In genomic region chr9:121869432-121869831, GRCm38 (mm10) we compare ENCODE assay signal across 28 mouse cellular contexts. TPM values are rescaled to one million over a fixed set of nuclear protein-coding genes. Genes with fewer than 3 reads are reported as not detected.
A peak's percentile ranks its signal among the peaks of the same experiment; 100 is the strongest.
DNase-seq lines count a peak whose midpoint lies in the region; ATAC-seq and TF ChIP-seq lines count a peak whose summit lies in the region.
"Had no signal": no experiment of that assay in that cellular context is flagged by ENCODE, and none has a peak within 500 bp of the region (broad histone marks: within the 10 kb centered on the region; RNA-seq: fewer than 3 reads in every experiment).

No protein-coding gene starts in this region.

- no peak for TF ChIP-seq CTCF in stomach, postnatal 0 days (IDR thresholded peaks at IDR 0.05; ENCODE audit: low read depth)

- H3K36me3 ChIP-seq in hindbrain, embryonic 13.5 days = no peaks in the 10 kb centered on the region
- no peaks in the 10 kb centered on the region for H3K36me3 ChIP-seq in hindbrain, embryonic 16.5 days (ENCODE audit: control insufficient read depth, insufficient read depth, low read length)
- H3K36me3 ChIP-seq in stomach, embryonic 15.5 days = no peaks in the 10 kb centered on the region
- no peaks in the 10 kb centered on the region for H3K36me3 ChIP-seq in stomach, postnatal 0 days (ENCODE audit: control insufficient read depth, insufficient read depth, low read length)
- H3K36me3 ChIP-seq: embryonic facial prominence, embryonic 13.5 days; embryonic facial prominence, embryonic 15.5 days; forebrain, embryonic 10.5 days had no signal

- no peak overlapping the region for H3K4me3 ChIP-seq in hindbrain, embryonic 13.5 days
- no peak overlapping the region for H3K4me3 ChIP-seq in hindbrain, embryonic 16.5 days (ENCODE audit: low read length)
- no peak overlapping the region for H3K4me3 ChIP-seq in stomach, embryonic 15.5 days (replicated peaks)
- no peak overlapping the region for H3K4me3 ChIP-seq in stomach, postnatal 0 days (ENCODE audit: low read depth, low read length)
- H3K4me3 ChIP-seq: embryonic facial prominence, embryonic 13.5 days; embryonic facial prominence, embryonic 15.5 days; erythroblast, embryonic 14.5 days; forebrain, embryonic 10.5 days had no signal

- H3K9ac ChIP-seq in hindbrain, embryonic 13.5 days = no peak overlapping the region
- no peak overlapping the region for H3K9ac ChIP-seq in hindbrain, embryonic 16.5 days (ENCODE audit: low read depth, low read length)
- no peak overlapping the region for H3K9ac ChIP-seq in stomach, embryonic 15.5 days
- H3K9ac ChIP-seq in stomach, postnatal 0 days (ENCODE audit: low read length) = no peak overlapping the region
- H3K9ac ChIP-seq: embryonic facial prominence, embryonic 13.5 days; embryonic facial prominence, embryonic 15.5 days had no signal

- 0 out of 2 replicates have a peak overlapping the region, but pooled peaks have one; percentile 45 for H3K27ac ChIP-seq in hindbrain, embryonic 13.5 days
- H3K27ac ChIP-seq in hindbrain, embryonic 16.5 days (ENCODE audit: low read depth, low read length) = no peak overlapping the region
- H3K27ac ChIP-seq in stomach, embryonic 15.5 days = peak overlapping the region; percentile 6; the same call in 1 of the 2 replicates
- no peak overlapping the region for H3K27ac ChIP-seq in stomach, postnatal 0 days (replicated peaks)
- H3K27ac ChIP-seq: embryonic facial prominence, embryonic 13.5 days; embryonic facial prominence, embryonic 15.5 days; forebrain, embryonic 10.5 days had no signal

- H3K4me1 ChIP-seq in hindbrain, embryonic 13.5 days (replicated peaks) = peaks cover 22% of the 10 kb centered on the region
- H3K4me1 ChIP-seq in hindbrain, embryonic 16.5 days (ENCODE audit: control insufficient read depth, insufficient read depth, low read depth, low read length) = no peaks in the 10 kb centered on the region
- H3K4me1 ChIP-seq in stomach, embryonic 15.5 days = peaks cover 16% of the 10 kb centered on the region; the same call in 1 of the 2 replicates
- no peaks in the 10 kb centered on the region for H3K4me1 ChIP-seq in stomach, postnatal 0 days (replicated peaks; ENCODE audit: control insufficient read depth, insufficient read depth)
- H3K4me1 ChIP-seq: embryonic facial prominence, embryonic 13.5 days; embryonic facial prominence, embryonic 15.5 days had no signal

- H3K27me3 ChIP-seq in hindbrain, embryonic 13.5 days = 0 out of 2 replicates have a peak, but pooled peaks cover 3% of the 10 kb centered on the region
- H3K27me3 ChIP-seq in hindbrain, embryonic 16.5 days (replicated peaks; ENCODE audit: control insufficient read depth, insufficient read depth, low read length) = no peaks in the 10 kb centered on the region
- no peaks in the 10 kb centered on the region for H3K27me3 ChIP-seq in stomach, embryonic 15.5 days (replicated peaks)
- H3K27me3 ChIP-seq in stomach, postnatal 0 days (ENCODE audit: control insufficient read depth, insufficient read depth, low read length) = no peaks in the 10 kb centered on the region
- H3K27me3 ChIP-seq: embryonic facial prominence, embryonic 13.5 days; embryonic facial prominence, embryonic 15.5 days had no signal

- peak; percentile 63 for DNase-seq in heart, adult 11 months
- no peak for DNase-seq in heart, postnatal 14 days
- no peak for DNase-seq in stomach, postnatal 0 days (ENCODE audit: low spot score)
- DNase-seq: adrenal gland, adult 2 months; adrenal gland, postnatal 10 days; adrenal gland, postnatal 25 days; cerebellum, adult 11 months; cerebellum, adult 18-20 months; cerebellum, adult 8-10 months; cerebellum, adult 9-11 months; cerebellum, postnatal 14 days; cerebellum, postnatal 36 days; embryo, embryonic 11 days had no signal

- whole genome bisulfite sequencing in hindbrain, embryonic 13.5 days = 87% methylated on average over 5 of the region's 5 CpGs
- WGBS in hindbrain, embryonic 16.5 days = 90% methylated on average over 5 of the region's 5 CpGs
- 77% methylated on average over 5 of the region's 5 CpGs for WGBS in stomach, embryonic 15.5 days
- 74% methylated on average over 5 of the region's 5 CpGs for WGBS in stomach, postnatal 0 days

- H3K9me3 ChIP-seq in hindbrain, embryonic 13.5 days = no peaks in the 10 kb centered on the region
- no peaks in the 10 kb centered on the region for H3K9me3 ChIP-seq in hindbrain, embryonic 16.5 days (ENCODE audit: control insufficient read depth, low read length)
- H3K9me3 ChIP-seq in stomach, embryonic 15.5 days = no peaks in the 10 kb centered on the region
- no peaks in the 10 kb centered on the region for H3K9me3 ChIP-seq in stomach, postnatal 0 days (ENCODE audit: control insufficient read depth, low read length)
- H3K9me3 ChIP-seq: embryonic facial prominence, embryonic 13.5 days; embryonic facial prominence, embryonic 15.5 days; forebrain, embryonic 10.5 days had no signal

- no peak for TF ChIP-seq EP300 in stomach, postnatal 0 days (optimal IDR thresholded peaks at IDR 0.05)

- no peak overlapping the region for H3K4me2 ChIP-seq in hindbrain, embryonic 13.5 days
- no peak overlapping the region for H3K4me2 ChIP-seq in hindbrain, embryonic 16.5 days (ENCODE audit: low read length)
- no peak overlapping the region for H3K4me2 ChIP-seq in stomach, embryonic 15.5 days
- H3K4me2 ChIP-seq in stomach, postnatal 0 days (replicated peaks; ENCODE audit: low read depth) = no peak overlapping the region
- H3K4me2 ChIP-seq: embryonic facial prominence, embryonic 13.5 days; embryonic facial prominence, embryonic 15.5 days had no signal

- intact Hi-C loops in heart, postnatal 14 days (cut with DNase I) = no loop called here

- ATAC-seq in hindbrain, embryonic 13.5 days (ENCODE audit: low FRiP score) = no peak
- no peak for ATAC-seq in hindbrain, embryonic 16.5 days
- ATAC-seq in stomach, embryonic 15.5 days (ENCODE audit: insufficient read depth, low FRiP score, low read depth) = no peak
- no peak for ATAC-seq in stomach, postnatal 0 days (ENCODE audit: low FRiP score, low TSS enrichment)
- ATAC-seq: forebrain, embryonic 14.5 days; forebrain, embryonic 16.5 days had no signal

RNA-seq across cellular contexts. Expression of gene Higd1a, which starts 11.3 kb away (rescaled TPM):
- total RNA-seq in heart, postnatal 14 days (2021) = 100 to 1,000 TPM; 203 to 224 TPM
- 144 and 145 TPM in 2 replicates for polyA plus RNA-seq in hindbrain, embryonic 13.5 days (2015; fragmentation: Nextera tagmentation; extraction: Ambion mirVana)
- polyA plus RNA-seq in hindbrain, embryonic 16.5 days (2015; fragmentation: Nextera tagmentation; extraction: Ambion mirVana) = 160 and 166 TPM in 2 replicates
- 241 and 244 TPM in 2 replicates for polyA plus RNA-seq in stomach, embryonic 15.5 days (2015; fragmentation: Nextera tagmentation; extraction: Ambion mirVana)
- polyA plus RNA-seq in stomach, postnatal 0 days (2015; fragmentation: Nextera tagmentation; extraction: Ambion mirVana) = 631 and 679 TPM in 2 replicates

RNA-seq across cellular contexts. Expression of gene Ackr2, which starts 28.7 kb away (rescaled TPM):
- 1 to 10 TPM; 2.0 to 3.4 TPM for total RNA-seq in heart, postnatal 14 days (2021)
- 2.1 and 2.5 TPM in 2 replicates for polyA plus RNA-seq in hindbrain, embryonic 13.5 days (2015; fragmentation: Nextera tagmentation; extraction: Ambion mirVana)
- polyA plus RNA-seq in hindbrain, embryonic 16.5 days (2015; fragmentation: Nextera tagmentation; extraction: Ambion mirVana) = 3.5 and 3.8 TPM in 2 replicates
- 0.45 and 0.48 TPM in 2 replicates for polyA plus RNA-seq in stomach, embryonic 15.5 days (2015; fragmentation: Nextera tagmentation; extraction: Ambion mirVana)
- 0.28 and 0.35 TPM in 2 replicates for polyA plus RNA-seq in stomach, postnatal 0 days (2015; fragmentation: Nextera tagmentation; extraction: Ambion mirVana)
- total RNA-seq: common myeloid progenitor, adult 5-6 weeks; MEL had no signal
- polyA plus RNA-seq: C2C12; embryonic facial prominence, embryonic 13.5 days; erythroblast, embryonic 14.5 days had no signal

RNA-seq across cellular contexts. Expression of gene Ccdc13, which starts 30.2 kb away (rescaled TPM):
- under 1 TPM in 1 of 2 experiments, not detected in 1; 0.38 TPM for total RNA-seq in heart, postnatal 14 days (2021)
- 3.2 and 3.7 TPM in 2 replicates for polyA plus RNA-seq in hindbrain, embryonic 13.5 days (2015; fragmentation: Nextera tagmentation; extraction: Ambion mirVana)
- 2.8 and 3.6 TPM in 2 replicates for polyA plus RNA-seq in hindbrain, embryonic 16.5 days (2015; fragmentation: Nextera tagmentation; extraction: Ambion mirVana)
- 0.46 and 0.77 TPM in 2 replicates for polyA plus RNA-seq in stomach, embryonic 15.5 days (2015; fragmentation: Nextera tagmentation; extraction: Ambion mirVana)
- 0.16 and 0.19 TPM in 2 replicates for polyA plus RNA-seq in stomach, postnatal 0 days (2015; fragmentation: Nextera tagmentation; extraction: Ambion mirVana)
- total RNA-seq: common myeloid progenitor, adult 5-6 weeks; MEL had no signal
- polyA plus RNA-seq: erythroblast, embryonic 14.5 days had no signal

RNA-seq across cellular contexts. Expression of gene Cyp8b1, which starts 46.7 kb away (rescaled TPM):
- under 1 TPM in 1 of 2 experiments, not detected in 1; 0.10 TPM for total RNA-seq in heart, postnatal 14 days (2021)
- not detected in 2 replicates for polyA plus RNA-seq in hindbrain, embryonic 13.5 days (2015; fragmentation: Nextera tagmentation; extraction: Ambion mirVana)
- not detected in 2 replicates for polyA plus RNA-seq in hindbrain, embryonic 16.5 days (2015; fragmentation: Nextera tagmentation; extraction: Ambion mirVana)
- polyA plus RNA-seq in stomach, embryonic 15.5 days (2015; fragmentation: Nextera tagmentation; extraction: Ambion mirVana) = 0.15 and 0.35 TPM in 2 replicates
- 0.85 and 1.2 TPM in 2 replicates for polyA plus RNA-seq in stomach, postnatal 0 days (2015; fragmentation: Nextera tagmentation; extraction: Ambion mirVana)
- total RNA-seq: common myeloid progenitor, adult 5-6 weeks; ES-E14; MEL had no signal
- polyA plus RNA-seq: brain, embryonic 14.5 days; C2C12; embryonic facial prominence, embryonic 11.5 days; embryonic facial prominence, embryonic 13.5 days; embryonic facial prominence, embryonic 15.5 days; erythroblast, embryonic 14.5 days; forebrain, embryonic 10.5 days; forebrain, embryonic 14.5 days; forebrain, embryonic 16.5 days had no signal

Comparison
In these comparisons a context has a peak if more than half of its experiments do, and no peak if none do; other contexts are left out.
1. H3K27ac ChIP-seq: peak in hindbrain, embryonic 13.5 days (single experiment) and stomach, embryonic 15.5 days (single experiment); none in hindbrain, embryonic 16.5 days (single experiment) and stomach, postnatal 0 days (single experiment).